Mouse (Mus musculus) left cerebral cortex, adult 2 months (tissue): ENCODE data around the gene Armh3. TPM values are rescaled to one million over a fixed set of nuclear protein-coding genes. Genes with fewer than 3 reads are reported as not detected.

Experiments used
- DNase-seq, 2 experiments: peaks; one replicate each; pipeline ENCODE4 v3.0.0; 2021 to 2022; ENCODE audit warnings: low spot score in 2 of 2, mixed read lengths in 1 of 2; ENCODE audit errors: extremely low spot score in 1 of 2
- H3K27ac ChIP-seq: fragments of 200-600 bp; 2 replicates; pipeline ENCODE4 v1.8.1; 2022
- H3K4me3 ChIP-seq: fragments of 200-600 bp; 2 replicates; pipeline ENCODE4 v1.8.1; 2022
- CTCF ChIP-seq: fragments of 200-600 bp; IDR thresholded peaks from 2 replicates; pipeline ENCODE4 v1.8.1; 2022; ENCODE audit warnings: antibody characterized with exemption, mild to moderate bottlenecking, moderate library complexity
- intact Hi-C: fragments of 180-260 bp; cut with DNase I; formaldehyde crosslinking; loops from one replicate; pipeline ENCODE4 v1.15.1; 2025
- total RNA-seq, 2 experiments: library from RNA; stranded (reverse); gene quantifications; 2 replicates each; pipeline ENCODE4 v1.2.3; 2021

Gene Armh3
- total RNA-seq, 2 experiments from 2014 or later = 19.4 to 20.9 TPM

- Histone ChIP-seq H3K27ac (no peak overlapping the region), H3K4me3 (no peak overlapping the region)
- intact Hi-C loops = no loop called here
- no peak for TF ChIP-seq CTCF
- DNase-seq = no peak
Observed at GRCm38 (mm10) chr19:45789888-45790874, 208.1 kb downstream of the Armh3 start.

GRCm38 (mm10) chr19:45789365-45789764 lies 208.9 kb downstream of the Armh3 start:
- TF ChIP-seq CTCF = no peak
- intact Hi-C loops = no loop called here
- no peak overlapping the region for H3K27ac ChIP-seq
- DNase-seq = no peak
- H3K4me3 ChIP-seq = no peak overlapping the region

- no peak overlapping the region for H3K4me3 ChIP-seq
- H3K27ac ChIP-seq = no peak overlapping the region
- intact Hi-C loops = no loop called here
- no peak for TF ChIP-seq CTCF
- DNase-seq = no peak
Observed at GRCm38 (mm10) chr19:45788337-45788736, 210.0 kb downstream of the Armh3 start.

- DNase-seq = no peak
- no peak for TF ChIP-seq CTCF
- Histone ChIP-seq H3K4me3 (no peak overlapping the region), H3K27ac (no peak overlapping the region)
- intact Hi-C loops = no loop called here
Observed at GRCm38 (mm10) chr19:45787450-45787849, 210.8 kb downstream of the Armh3 start.

- no peak for TF ChIP-seq CTCF
- no peak for DNase-seq
- intact Hi-C loops = no loop called here
- H3K4me3 ChIP-seq = no peak overlapping the region
- no peak overlapping the region for H3K27ac ChIP-seq
Observed at GRCm38 (mm10) chr19:45785470-45785869, 212.8 kb downstream of the Armh3 start.

- H3K27ac ChIP-seq = peak overlapping the region; percentile 86
- intact Hi-C loops = no loop called here
- DNase-seq = no peak
- TF ChIP-seq CTCF = no peak
- peak overlapping the region; percentile 45 for H3K4me3 ChIP-seq
Observed at GRCm38 (mm10) chr19:45783933-45784576, 214.2 kb downstream of the Armh3 start.

- Histone ChIP-seq H3K4me3 (peak within 1 kb of the TSS; percentile 78), H3K27ac (peak within 1 kb of the TSS; percentile 99)
- intact Hi-C loops = no loop called here
- peak; percentile 97 to 99 for DNase-seq
- no peak for TF ChIP-seq CTCF
Observed at GRCm38 (mm10) chr19:45783181-45783932, 214.9 kb downstream of the Armh3 start, which contains the start of gene Mgea5. Mgea5 (minus strand) TSS chr19:45783837.

- DNase-seq = peak; percentile 45 to 64
- no peak for TF ChIP-seq CTCF
- H3K4me3 ChIP-seq = peak overlapping the region; percentile 78
- intact Hi-C loops = no loop called here
- peak overlapping the region; percentile 99 for H3K27ac ChIP-seq
Observed at GRCm38 (mm10) chr19:45782315-45783001, 215.8 kb downstream of the Armh3 start.

- TF ChIP-seq CTCF = peak; percentile 24
- intact Hi-C loops = no loop called here
- no peak overlapping the region; the same call in 1 of the 2 replicates for H3K27ac ChIP-seq
- peak overlapping the region; percentile 78 for H3K4me3 ChIP-seq
- no peak for DNase-seq
Observed at GRCm38 (mm10) chr19:45781676-45782075, 216.6 kb downstream of the Armh3 start.

- intact Hi-C loops = no loop called here
- Histone ChIP-seq H3K27ac (no peak overlapping the region), H3K4me3 (peak overlapping the region; percentile 78)
- TF ChIP-seq CTCF = no peak
- no peak for DNase-seq
Observed at GRCm38 (mm10) chr19:45780350-45780915, 217.9 kb downstream of the Armh3 start.

- Histone ChIP-seq H3K27ac (no peak overlapping the region), H3K4me3 (no peak overlapping the region)
- intact Hi-C loops = no loop called here
- TF ChIP-seq CTCF = no peak
- no peak for DNase-seq
Observed at GRCm38 (mm10) chr19:45775486-45775885, 222.8 kb downstream of the Armh3 start.
